Mouse (Mus musculus): ENCODE measurements around the gene Dlg2. TPM values are rescaled to one million over a fixed set of nuclear protein-coding genes. Genes with fewer than 3 reads are reported as not detected.

Gene Dlg2
- polyA plus RNA-seq, 1 experiment from 2014 or later, result 5.1 TPM

- H3K27ac ChIP-seq (ENCODE audit: low read length), result no peak overlapping the region
- no peak for ATAC-seq (ENCODE audit: insufficient number of reproducible peaks, insufficient read depth, low FRiP score, low read depth)
- H3K4me2 ChIP-seq (replicated peaks; ENCODE audit: low read depth, low read length), result no peak overlapping the region
- no peaks in the 10 kb centered on the region for H3K27me3 ChIP-seq (ENCODE audit: control insufficient read depth, insufficient read depth, low read length)
- no peak overlapping the region for H3K9ac ChIP-seq (replicated peaks; ENCODE audit: low read depth, low read length)
- H3K4me1 ChIP-seq (ENCODE audit: control insufficient read depth, insufficient read depth, low read length), result no peaks in the 10 kb centered on the region
- no peaks in the 10 kb centered on the region for H3K36me3 ChIP-seq (ENCODE audit: control insufficient read depth, insufficient read depth, low read length)
- WGBS, result 85% methylated on average over 5 of the region's 5 CpGs
- no peaks in the 10 kb centered on the region for H3K9me3 ChIP-seq (ENCODE audit: control insufficient read depth, low read depth, low read length)
- H3K4me3 ChIP-seq (ENCODE audit: low read depth, low read length), result no peak overlapping the region
These were observed 1734.2 kb downstream of the Dlg2 start for GRCm38 (mm10) chr7:92210701-92211100.

- Histone ChIP-seq H3K4me1 (ENCODE audit: control insufficient read depth, insufficient read depth, low read length) (no peaks in the 10 kb centered on the region), H3K4me3 (ENCODE audit: low read depth, low read length) (no peak overlapping the region), H3K4me2 (replicated peaks; ENCODE audit: low read depth, low read length) (no peak overlapping the region), H3K27me3 (ENCODE audit: control insufficient read depth, insufficient read depth, low read length) (no peaks in the 10 kb centered on the region), H3K27ac (ENCODE audit: low read length) (no peak overlapping the region), H3K36me3 (ENCODE audit: control insufficient read depth, insufficient read depth, low read length) (no peaks in the 10 kb centered on the region), H3K9me3 (ENCODE audit: control insufficient read depth, low read depth, low read length) (no peaks in the 10 kb centered on the region), H3K9ac (replicated peaks; ENCODE audit: low read depth, low read length) (no peak overlapping the region)
- 86% methylated on average over 5 of the region's 5 CpGs for WGBS
- no peak for ATAC-seq (ENCODE audit: insufficient number of reproducible peaks, insufficient read depth, low FRiP score, low read depth)
These were observed 1737.3 kb downstream of the Dlg2 start for GRCm38 (mm10) chr7:92213751-92214150.

GRCm38 (mm10) chr7:92218171-92218570, 1741.7 kb downstream of the Dlg2 start:
- Histone ChIP-seq H3K4me1 (ENCODE audit: control insufficient read depth, insufficient read depth, low read length) (no peaks in the 10 kb centered on the region), H3K9ac (replicated peaks; ENCODE audit: low read depth, low read length) (no peak overlapping the region), H3K9me3 (ENCODE audit: control insufficient read depth, low read depth, low read length) (no peaks in the 10 kb centered on the region), H3K27me3 (ENCODE audit: control insufficient read depth, insufficient read depth, low read length) (no peaks in the 10 kb centered on the region), H3K27ac (ENCODE audit: low read length) (no peak overlapping the region), H3K4me3 (ENCODE audit: low read depth, low read length) (no peak overlapping the region), H3K36me3 (ENCODE audit: control insufficient read depth, insufficient read depth, low read length) (no peaks in the 10 kb centered on the region), H3K4me2 (replicated peaks; ENCODE audit: low read depth, low read length) (no peak overlapping the region)
- no peak for ATAC-seq (ENCODE audit: insufficient number of reproducible peaks, insufficient read depth, low FRiP score, low read depth)

- Histone ChIP-seq H3K4me1 (ENCODE audit: control insufficient read depth, insufficient read depth, low read length) (no peaks in the 10 kb centered on the region), H3K36me3 (ENCODE audit: control insufficient read depth, insufficient read depth, low read length) (no peaks in the 10 kb centered on the region), H3K4me3 (ENCODE audit: low read depth, low read length) (no peak overlapping the region), H3K27ac (ENCODE audit: low read length) (no peak overlapping the region), H3K9ac (replicated peaks; ENCODE audit: low read depth, low read length) (no peak overlapping the region), H3K9me3 (ENCODE audit: control insufficient read depth, low read depth, low read length) (no peaks in the 10 kb centered on the region), H3K27me3 (ENCODE audit: control insufficient read depth, insufficient read depth, low read length) (no peaks in the 10 kb centered on the region), H3K4me2 (replicated peaks; ENCODE audit: low read depth, low read length) (no peak overlapping the region)
- no peak for ATAC-seq (ENCODE audit: insufficient number of reproducible peaks, insufficient read depth, low FRiP score, low read depth)
These were observed 1744.1 kb downstream of the Dlg2 start for GRCm38 (mm10) chr7:92220619-92221018.

GRCm38 (mm10) chr7:92234476-92235202, 1758.2 kb downstream of the Dlg2 start:
- H3K36me3 ChIP-seq (ENCODE audit: control insufficient read depth, insufficient read depth, low read length), result no peaks in the 10 kb centered on the region
- ATAC-seq (ENCODE audit: insufficient number of reproducible peaks, insufficient read depth, low FRiP score, low read depth), result no peak
- 73% methylated on average over 11 of the region's 11 CpGs for WGBS
- no peaks in the 10 kb centered on the region for H3K27me3 ChIP-seq (ENCODE audit: control insufficient read depth, insufficient read depth, low read length)
- no peak overlapping the region for H3K9ac ChIP-seq (replicated peaks; ENCODE audit: low read depth, low read length)
- no peak overlapping the region for H3K4me2 ChIP-seq (replicated peaks; ENCODE audit: low read depth, low read length)
- no peaks in the 10 kb centered on the region for H3K4me1 ChIP-seq (ENCODE audit: control insufficient read depth, insufficient read depth, low read length)
- no peak overlapping the region for H3K4me3 ChIP-seq (ENCODE audit: low read depth, low read length)
- H3K27ac ChIP-seq (ENCODE audit: low read length), result no peak overlapping the region
- H3K9me3 ChIP-seq (ENCODE audit: control insufficient read depth, low read depth, low read length), result no peaks in the 10 kb centered on the region

GRCm38 (mm10) chr7:92235541-92236031, 1759.1 kb downstream of the Dlg2 start:
- WGBS, result 44% methylated on average over 12 of the region's 12 CpGs
- Histone ChIP-seq H3K36me3 (ENCODE audit: control insufficient read depth, insufficient read depth, low read length) (no peaks in the 10 kb centered on the region), H3K27ac (ENCODE audit: low read length) (no peak overlapping the region), H3K27me3 (ENCODE audit: control insufficient read depth, insufficient read depth, low read length) (no peaks in the 10 kb centered on the region), H3K4me1 (ENCODE audit: control insufficient read depth, insufficient read depth, low read length) (no peaks in the 10 kb centered on the region), H3K9me3 (ENCODE audit: control insufficient read depth, low read depth, low read length) (no peaks in the 10 kb centered on the region), H3K4me3 (ENCODE audit: low read depth, low read length) (no peak overlapping the region), H3K9ac (replicated peaks; ENCODE audit: low read depth, low read length) (no peak overlapping the region), H3K4me2 (replicated peaks; ENCODE audit: low read depth, low read length) (no peak overlapping the region)
- ATAC-seq (ENCODE audit: insufficient number of reproducible peaks, insufficient read depth, low FRiP score, low read depth), result no peak

GRCm38 (mm10) chr7:92240908-92241307, 1764.4 kb downstream of the Dlg2 start:
- H3K4me2 ChIP-seq (replicated peaks; ENCODE audit: low read depth, low read length), result no peak overlapping the region
- H3K4me3 ChIP-seq (ENCODE audit: low read depth, low read length), result no peak overlapping the region
- H3K4me1 ChIP-seq (ENCODE audit: control insufficient read depth, insufficient read depth, low read length), result no peaks in the 10 kb centered on the region
- ATAC-seq (ENCODE audit: insufficient number of reproducible peaks, insufficient read depth, low FRiP score, low read depth), result no peak
- H3K9me3 ChIP-seq (ENCODE audit: control insufficient read depth, low read depth, low read length), result no peaks in the 10 kb centered on the region
- no peaks in the 10 kb centered on the region for H3K36me3 ChIP-seq (ENCODE audit: control insufficient read depth, insufficient read depth, low read length)
- no peak overlapping the region for H3K27ac ChIP-seq (ENCODE audit: low read length)
- 84% methylated on average over 2 of the region's 2 CpGs for WGBS
- no peak overlapping the region for H3K9ac ChIP-seq (replicated peaks; ENCODE audit: low read depth, low read length)
- H3K27me3 ChIP-seq (ENCODE audit: control insufficient read depth, insufficient read depth, low read length), result no peaks in the 10 kb centered on the region

GRCm38 (mm10) chr7:92247594-92247993, 1771.1 kb downstream of the Dlg2 start:
- H3K36me3 ChIP-seq (ENCODE audit: control insufficient read depth, insufficient read depth, low read length), result no peaks in the 10 kb centered on the region
- no peak overlapping the region for H3K4me2 ChIP-seq (replicated peaks; ENCODE audit: low read depth, low read length)
- H3K4me1 ChIP-seq (ENCODE audit: control insufficient read depth, insufficient read depth, low read length), result no peaks in the 10 kb centered on the region
- no peaks in the 10 kb centered on the region for H3K27me3 ChIP-seq (ENCODE audit: control insufficient read depth, insufficient read depth, low read length)
- no peak overlapping the region for H3K9ac ChIP-seq (replicated peaks; ENCODE audit: low read depth, low read length)
- H3K4me3 ChIP-seq (ENCODE audit: low read depth, low read length), result no peak overlapping the region
- ATAC-seq (ENCODE audit: insufficient number of reproducible peaks, insufficient read depth, low FRiP score, low read depth), result no peak
- H3K9me3 ChIP-seq (ENCODE audit: control insufficient read depth, low read depth, low read length), result no peaks in the 10 kb centered on the region
- 91% methylated on average over 3 of the region's 3 CpGs for WGBS
- H3K27ac ChIP-seq (ENCODE audit: low read length), result no peak overlapping the region

GRCm38 (mm10) chr7:92248619-92249018, 1772.1 kb downstream of the Dlg2 start:
- Histone ChIP-seq H3K4me2 (replicated peaks; ENCODE audit: low read depth, low read length) (no peak overlapping the region), H3K9ac (replicated peaks; ENCODE audit: low read depth, low read length) (no peak overlapping the region), H3K27me3 (ENCODE audit: control insufficient read depth, insufficient read depth, low read length) (no peaks in the 10 kb centered on the region), H3K36me3 (ENCODE audit: control insufficient read depth, insufficient read depth, low read length) (no peaks in the 10 kb centered on the region), H3K4me1 (ENCODE audit: control insufficient read depth, insufficient read depth, low read length) (no peaks in the 10 kb centered on the region), H3K4me3 (ENCODE audit: low read depth, low read length) (no peak overlapping the region), H3K9me3 (ENCODE audit: control insufficient read depth, low read depth, low read length) (no peaks in the 10 kb centered on the region), H3K27ac (ENCODE audit: low read length) (no peak overlapping the region)
- no peak for ATAC-seq (ENCODE audit: insufficient number of reproducible peaks, insufficient read depth, low FRiP score, low read depth)
- WGBS, result 62% methylated on average over 5 of the region's 5 CpGs
